Mouse (Mus musculus): Measurements from ENCODE around the gene Ptpn23.
"Not testable (repeated sequence)": the region's sequence is repeated elsewhere in the genome, so short reads cannot be mapped to it uniquely, and the experiment has no call there.

Ptpn23 gene

DNA sequence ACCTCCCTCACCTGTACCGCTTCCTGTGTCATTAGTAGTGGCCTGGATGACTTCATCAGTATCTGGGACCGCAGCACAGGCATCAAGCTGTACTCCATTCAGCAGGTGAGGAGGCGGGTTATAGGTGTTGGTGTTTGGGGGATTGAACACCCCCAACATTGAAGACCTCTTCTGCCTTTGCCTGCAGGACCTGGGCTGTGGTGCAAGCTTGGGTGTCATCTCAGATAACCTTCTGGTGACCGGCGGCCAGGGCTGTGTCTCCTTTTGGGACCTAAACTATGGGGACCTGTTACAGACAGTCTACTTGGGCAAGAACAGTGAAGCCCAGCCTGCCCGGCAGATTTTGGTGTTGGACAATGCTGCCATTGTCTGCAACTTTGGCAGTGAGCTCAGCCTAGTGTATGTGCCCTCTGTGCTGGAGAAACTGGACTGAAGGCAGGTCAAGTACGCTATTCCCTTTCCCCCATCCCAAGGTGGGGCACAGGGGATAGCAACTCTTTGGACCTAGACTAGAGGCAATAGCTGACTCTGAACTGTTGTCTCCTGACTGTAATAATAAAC is 23.6 kb downstream of the Ptpn23 start:
- in situ Hi-C loops (cut with MboI, MseI) = no loop called here

DNA sequence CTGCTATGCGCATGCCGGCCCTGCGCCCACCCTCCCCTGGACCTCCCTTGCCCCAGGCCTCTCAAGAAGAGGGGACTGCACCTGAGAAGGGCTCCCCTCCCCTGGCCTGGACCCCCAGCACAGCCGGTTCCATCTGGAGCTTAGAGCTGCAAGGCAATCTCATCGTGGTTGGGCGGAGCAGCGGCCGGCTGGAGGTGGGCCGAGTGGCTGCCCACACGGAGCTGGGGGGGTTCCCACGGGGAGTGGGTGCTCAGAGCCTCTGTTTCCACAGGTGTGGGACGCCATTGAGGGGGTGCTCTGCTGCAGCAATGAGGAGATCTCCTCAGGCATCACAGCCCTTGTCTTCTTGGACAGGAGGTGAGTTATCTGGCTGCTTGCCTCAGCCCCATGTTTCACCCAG is 26.7 kb downstream of the Ptpn23 start:
- in situ Hi-C loops (cut with MboI, MseI) = no loop called here

DNA sequence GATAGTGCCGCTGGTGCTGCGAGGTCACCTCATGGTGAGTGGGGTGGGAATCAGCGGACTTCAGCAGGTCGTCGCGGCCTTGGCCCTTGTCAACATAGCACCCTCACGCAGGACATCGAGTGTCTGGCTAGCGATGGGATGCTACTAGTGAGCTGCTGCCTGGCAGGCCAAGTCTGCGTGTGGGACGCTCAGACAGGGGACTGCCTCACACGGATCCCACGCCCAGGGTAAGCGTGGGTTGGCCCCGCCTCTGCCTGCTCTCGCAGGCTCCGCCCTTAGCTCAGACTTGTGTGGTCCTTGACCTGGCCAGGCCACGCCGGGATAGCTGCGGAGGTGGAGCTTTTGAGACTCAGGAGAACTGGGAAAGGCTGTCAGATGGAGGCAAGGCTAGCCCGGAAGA is 27.4 kb downstream of the Ptpn23 start:
- in situ Hi-C loops (cut with MboI, MseI) = no loop called here

DNA sequence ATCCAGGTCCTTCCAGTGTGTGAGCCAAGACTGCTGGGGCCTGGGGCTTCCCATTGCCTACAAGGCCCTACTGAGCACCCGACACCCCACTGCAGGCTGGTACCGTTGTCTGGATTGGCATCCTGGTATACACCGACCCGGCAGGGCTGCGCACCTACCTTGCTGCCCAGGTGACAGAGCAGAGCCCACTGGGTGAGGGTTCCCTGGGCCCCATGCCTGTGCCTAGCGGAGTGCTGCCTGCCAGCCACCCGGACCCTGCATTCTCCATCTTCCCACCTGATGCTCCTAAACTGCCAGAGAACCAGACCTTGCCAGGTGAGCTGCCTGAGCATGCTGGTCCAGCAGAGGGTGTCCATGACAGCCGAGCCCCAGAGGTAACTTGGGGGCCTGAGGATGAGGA is 28.7 kb downstream of the Ptpn23 start:
- in situ Hi-C loops (cut with MboI, MseI) = no loop called here

DNA sequence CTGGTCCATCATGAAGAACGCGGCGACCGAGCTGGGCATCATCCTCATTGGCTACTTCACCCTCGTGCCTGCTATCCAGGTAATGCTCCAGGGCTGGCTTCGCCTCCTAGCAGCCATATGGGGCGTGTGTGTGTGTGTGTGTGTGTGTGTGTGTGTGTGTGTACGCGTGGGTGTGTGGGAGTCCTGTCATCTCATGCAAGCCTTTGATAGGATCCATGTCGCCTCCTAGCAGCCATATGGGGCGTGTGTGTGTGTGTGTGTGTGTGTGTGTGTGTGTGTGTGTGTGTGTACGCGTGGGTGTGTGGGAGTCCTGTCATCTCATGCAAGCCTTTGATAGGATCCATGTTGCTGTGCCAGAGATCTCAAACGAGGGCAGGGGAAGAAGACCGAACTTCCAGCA is 30.4 kb downstream of the Ptpn23 start:
- in situ Hi-C loops (cut with MboI, MseI) = not testable (repeated sequence)

DNA sequence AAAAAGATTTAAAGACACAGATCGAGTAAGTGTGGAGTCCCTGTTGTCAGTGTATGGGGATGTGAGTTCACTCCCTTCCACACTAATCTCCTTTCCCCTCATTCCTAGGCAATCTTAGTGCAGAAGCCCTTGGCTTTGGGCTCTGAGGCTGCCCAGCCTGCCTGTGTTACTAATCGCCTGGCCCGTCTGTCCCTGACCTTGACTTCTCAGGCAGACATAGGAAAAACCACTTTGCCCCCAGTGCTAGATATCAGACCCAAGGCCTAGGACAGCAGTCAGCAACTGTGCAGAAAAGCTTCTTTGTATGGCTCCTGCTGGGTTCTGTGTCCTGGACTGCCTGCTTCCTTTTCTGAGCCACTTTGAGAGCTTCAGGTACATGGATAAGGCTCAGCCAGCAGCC is 32.3 kb downstream of the Ptpn23 start:
- in situ Hi-C loops (cut with MboI, MseI) = no loop called here

DNA sequence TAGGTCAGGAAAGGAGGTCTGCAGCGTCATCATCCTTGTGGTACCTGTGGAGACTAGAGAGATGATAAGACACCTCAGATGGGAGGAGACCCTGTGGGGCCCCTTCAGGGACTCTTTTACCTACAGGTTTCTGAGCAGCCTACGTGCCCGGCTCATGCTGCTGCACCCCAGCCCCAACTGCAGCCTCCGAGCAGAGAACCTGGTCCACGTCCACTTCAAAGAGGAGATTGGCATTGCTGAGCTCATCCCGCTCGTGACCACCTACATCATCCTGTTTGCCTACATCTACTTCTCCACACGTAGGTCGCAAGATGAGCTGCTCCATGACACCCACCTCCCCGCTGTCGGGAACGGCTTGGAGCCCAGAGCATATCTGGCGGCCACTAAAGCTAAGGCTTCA is 34.1 kb downstream of the Ptpn23 start:
- in situ Hi-C loops (cut with MboI, MseI) = no loop called here

DNA sequence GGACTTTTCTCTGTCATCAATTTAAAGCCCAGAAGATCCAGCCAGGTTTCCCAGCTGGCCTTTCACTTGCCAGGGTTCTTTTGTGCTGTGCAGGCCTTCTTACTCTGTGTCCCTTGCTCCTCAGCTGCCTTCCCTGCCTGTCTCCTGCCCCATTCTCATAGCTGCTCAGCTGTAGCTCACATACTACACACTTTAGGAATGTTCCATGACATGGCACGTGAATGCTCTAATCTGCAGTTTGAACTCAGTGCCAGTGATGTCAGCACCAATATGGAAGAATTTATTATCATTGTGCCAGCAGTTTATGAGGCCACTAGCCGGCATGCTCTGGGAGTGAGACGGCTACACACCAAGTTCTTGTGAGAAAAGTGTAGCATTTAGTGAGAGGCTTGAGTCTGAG is 38.2 kb downstream of the Ptpn23 start:
- in situ Hi-C loops (cut with MboI, MseI) = no loop called here

DNA sequence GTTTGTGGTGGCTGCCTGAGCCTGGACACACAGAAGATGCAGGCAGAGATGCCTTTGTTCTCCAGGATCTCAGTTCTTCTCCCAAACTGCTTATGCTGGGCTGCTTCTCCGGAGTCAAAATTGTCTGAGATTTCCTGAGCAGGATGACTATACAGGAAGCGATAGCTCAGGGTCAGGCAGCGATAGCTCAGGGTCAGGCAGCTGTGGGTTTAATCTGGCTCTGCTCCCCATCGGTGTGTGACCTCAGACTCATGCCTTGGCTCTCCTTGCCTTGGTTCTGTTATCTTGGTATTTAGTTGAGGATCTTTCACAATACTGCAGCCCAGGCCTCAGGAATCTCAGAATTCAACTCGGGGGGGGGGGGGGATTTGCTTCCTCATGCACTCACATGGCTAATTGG is 41.3 kb downstream of the Ptpn23 start:
- in situ Hi-C loops (cut with MboI, MseI) = no loop called here

DNA sequence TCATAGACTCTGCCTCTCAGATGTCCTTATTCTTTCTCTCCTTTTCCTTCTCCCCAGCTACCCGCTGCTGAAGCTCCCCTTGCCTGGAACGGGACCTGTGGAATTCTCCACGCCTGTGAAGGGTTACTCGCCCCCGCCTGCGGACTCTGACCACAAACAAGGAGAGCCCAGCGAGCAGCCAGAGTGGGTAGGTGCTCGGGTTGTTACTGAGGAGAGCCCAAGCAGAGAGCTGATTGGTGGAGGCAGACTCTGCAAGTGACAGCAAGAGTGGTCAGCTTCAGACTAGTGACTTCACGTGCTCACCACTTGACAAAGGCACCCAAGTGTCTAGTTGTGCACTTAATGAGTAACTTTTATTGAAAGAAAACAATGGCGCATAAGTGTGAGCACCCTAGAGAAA is 45.7 kb downstream of the Ptpn23 start:
- in situ Hi-C loops (cut with MboI, MseI) = no loop called here

DNA sequence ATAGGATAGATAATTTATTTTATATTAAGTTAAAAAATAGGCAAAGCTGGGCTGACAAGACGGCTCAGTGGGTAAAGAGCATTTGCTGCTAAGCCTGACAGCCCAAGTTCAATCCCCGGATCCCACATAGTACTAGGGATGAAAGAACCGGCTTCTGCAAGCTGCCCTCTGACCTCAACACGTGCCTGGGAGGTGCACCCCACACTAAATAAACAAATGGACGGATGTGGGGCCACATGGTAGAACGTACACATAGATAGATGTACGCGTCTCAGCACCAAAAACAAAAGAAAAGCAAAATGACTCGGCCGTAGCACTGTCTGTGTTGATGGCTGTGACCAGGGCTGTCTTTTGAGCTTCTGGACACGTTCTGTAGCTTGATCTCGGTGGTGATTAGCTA is 46.7 kb downstream of the Ptpn23 start:
- in situ Hi-C loops (cut with MboI, MseI) = no loop called here

DNA sequence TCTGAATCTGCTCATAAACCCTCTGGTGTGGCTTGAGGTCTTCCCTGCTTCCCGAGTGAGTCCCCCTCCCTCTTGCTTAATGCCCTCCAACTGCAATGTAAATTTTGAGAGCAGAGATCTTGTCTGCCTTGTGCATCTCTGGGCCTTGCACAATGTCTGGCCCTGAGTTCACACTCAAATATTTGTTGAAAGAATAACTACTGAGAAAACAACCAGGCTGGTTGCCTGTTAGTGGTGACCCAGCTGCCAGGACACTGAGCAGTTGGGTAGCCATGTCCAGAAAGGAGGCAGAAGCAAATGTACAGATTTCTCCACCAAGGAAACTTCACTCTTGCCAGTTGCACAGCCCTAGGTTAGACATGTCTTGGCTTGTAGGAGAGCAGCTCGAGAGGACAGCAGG is 49.7 kb downstream of the Ptpn23 start:
- in situ Hi-C loops (cut with MboI, MseI) = no loop called here

DNA sequence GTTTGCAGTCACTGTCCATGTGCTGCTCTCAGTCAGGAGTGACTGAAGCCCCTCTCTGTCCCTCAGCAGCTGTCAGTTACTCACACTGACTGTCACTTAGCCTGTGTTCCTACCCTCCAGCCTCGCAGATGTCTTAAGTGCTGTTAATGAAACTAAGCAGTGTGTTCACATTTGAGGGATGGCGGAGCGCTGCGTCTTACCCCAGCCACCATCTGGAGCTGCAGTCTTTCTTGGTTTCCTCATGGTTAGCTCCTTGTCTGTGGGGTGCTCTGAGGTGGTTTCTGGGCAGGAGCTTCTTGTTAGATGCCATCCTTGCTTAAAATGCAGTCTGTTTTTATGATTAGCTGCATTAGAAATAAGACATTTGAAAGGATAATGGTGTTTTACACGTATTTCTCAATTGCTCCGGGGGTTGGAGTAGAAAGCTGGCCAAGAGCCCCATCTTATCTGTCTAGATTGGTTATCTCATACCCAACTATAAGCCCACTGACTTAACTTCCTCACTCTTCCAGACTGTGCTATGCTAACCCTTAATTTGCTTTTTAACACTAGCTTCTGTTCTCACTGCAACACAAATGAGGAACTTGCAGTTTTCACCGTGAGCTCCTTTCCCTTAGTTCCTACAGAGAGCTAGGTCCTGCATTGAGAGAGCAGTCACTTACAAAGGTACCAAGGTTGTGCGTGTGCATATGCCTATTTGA is 55.9 kb downstream of the Ptpn23 start:
- in situ Hi-C loops (cut with MboI, MseI) = no loop called here

DNA sequence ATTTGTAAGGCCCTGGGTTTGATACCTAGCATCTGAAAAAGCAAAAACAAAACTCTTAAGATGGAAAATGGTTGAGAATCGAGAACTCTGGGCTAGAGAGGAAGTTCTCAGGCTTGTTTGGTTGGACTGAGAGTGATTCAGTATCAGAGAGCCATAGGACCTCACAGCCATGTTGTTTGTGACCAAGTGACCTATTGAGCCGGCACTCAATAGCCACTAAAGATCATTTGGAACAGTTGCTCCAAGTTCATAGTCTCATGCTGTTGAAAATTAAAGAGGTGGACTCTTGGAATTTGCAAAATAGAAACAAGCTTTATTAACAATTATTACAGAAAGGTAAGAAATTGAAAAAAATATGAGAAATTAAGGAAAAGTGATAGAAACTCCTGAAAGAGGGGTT is 56.7 kb downstream of the Ptpn23 start:
- in situ Hi-C loops (cut with MboI, MseI) = no loop called here

DNA sequence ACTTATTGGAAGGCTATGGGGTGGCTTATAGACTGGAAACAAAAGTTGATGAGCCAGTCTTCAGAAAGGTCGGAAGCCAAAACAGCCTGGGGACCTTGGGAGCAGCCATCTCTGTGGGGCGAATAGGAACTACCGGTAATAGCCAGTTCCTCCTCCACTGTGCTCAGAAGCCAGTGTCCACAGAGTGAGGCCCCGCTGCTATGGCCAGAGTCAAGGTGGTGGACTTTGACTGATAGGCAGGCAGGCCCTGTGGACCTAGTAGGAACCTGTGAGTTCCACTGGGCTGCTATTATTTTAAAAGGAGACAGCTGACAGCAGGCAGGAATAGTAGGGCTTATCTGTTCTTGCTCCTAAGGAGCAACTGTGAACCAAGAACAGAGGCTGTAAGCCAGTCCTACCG is 57.4 kb downstream of the Ptpn23 start:
- in situ Hi-C loops (cut with MboI, MseI) = no loop called here

DNA sequence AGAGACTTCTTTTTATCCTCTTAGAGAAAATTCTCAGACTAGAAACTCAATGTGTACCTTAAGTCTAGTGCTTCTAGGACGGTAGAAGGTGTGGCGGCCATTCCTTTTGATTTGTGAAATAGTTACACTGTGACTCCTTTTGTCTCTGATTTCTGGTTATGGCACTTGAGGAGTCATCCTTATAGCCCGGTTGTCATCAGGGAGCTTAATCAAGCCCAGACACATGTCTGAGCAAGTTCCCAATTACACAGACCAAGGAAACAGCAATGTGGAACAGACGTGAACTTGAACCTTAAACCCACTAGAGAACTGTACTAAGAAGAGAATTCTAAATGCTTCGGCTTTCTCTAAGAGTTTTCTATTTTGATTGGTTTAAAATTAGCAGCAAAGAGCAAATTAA is 57.8 kb downstream of the Ptpn23 start:
- in situ Hi-C loops (cut with MboI, MseI) = no loop called here

DNA sequence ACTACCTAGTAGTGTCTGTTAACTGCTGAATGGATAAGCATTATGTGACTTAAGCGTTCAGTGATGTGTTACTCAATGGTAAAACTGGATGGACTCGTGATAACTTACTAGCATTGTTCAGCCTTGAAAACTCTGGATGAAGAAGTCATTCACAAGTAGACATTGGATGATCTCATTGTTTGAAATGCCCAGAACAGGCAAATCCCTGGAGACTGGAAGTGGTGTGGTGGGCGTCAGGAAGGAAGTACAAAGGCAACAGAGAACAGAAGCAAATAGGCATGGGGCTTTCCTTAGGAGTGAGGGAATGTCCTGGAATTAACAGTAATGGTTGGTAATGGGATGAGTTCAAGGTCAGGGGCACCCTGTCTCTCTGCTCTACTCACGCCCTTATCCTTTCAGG is 59.1 kb downstream of the Ptpn23 start:
- in situ Hi-C loops (cut with MboI, MseI) = no loop called here

DNA sequence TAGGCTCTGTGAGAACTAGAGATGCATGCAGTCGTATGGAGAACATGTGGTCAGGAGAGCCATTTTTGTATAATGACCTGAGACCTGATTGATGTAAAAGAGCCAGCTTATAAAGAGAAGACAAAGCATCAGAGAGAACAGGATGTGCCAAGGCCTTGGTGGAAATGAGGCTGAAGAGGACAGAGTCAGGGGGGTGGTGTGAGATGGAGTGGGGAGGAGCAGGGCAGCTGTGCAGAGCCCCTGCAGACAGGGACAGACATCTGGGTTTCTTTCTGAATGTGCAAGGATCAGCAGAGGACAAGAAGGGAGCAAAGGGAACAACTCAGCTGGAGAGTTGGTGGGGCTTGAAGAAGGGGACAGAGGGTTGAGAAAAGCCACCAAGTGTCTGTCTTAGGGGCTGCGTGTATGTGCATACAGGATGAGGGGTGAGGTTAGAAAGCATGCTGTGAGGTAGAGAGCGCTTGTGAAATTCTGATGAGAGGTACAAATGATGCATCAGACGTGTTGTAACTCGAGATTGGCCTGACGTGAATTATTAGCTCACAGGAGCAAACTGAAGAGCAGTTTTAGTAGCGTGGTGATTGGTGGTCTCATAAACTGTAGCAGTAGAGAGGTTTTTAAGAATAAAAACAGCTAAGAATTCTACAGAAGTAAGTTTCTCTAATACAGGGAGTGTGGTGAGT is 62.8 kb downstream of the Ptpn23 start:
- in situ Hi-C loops (cut with MboI, MseI) = no loop called here

DNA sequence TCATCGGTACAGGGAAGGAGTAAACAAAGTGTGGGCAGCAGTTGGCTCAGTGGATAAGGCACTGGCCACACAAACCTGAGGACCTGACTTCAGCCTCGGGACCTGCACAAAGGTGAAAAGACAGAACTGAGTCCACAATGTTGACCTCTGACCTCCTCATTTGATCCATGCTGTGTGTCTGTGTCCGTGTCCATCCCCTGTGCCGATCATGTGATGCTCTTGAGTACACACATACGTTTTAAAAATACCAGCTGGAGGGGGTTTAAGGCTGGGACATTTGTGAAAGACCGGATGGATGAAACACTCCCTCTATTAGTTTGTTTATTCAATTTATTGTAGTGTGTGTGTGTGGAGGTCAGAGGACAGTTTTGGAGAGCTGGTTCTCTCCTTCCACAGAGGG is 64.2 kb downstream of the Ptpn23 start:
- in situ Hi-C loops (cut with MboI, MseI) = no loop called here

DNA sequence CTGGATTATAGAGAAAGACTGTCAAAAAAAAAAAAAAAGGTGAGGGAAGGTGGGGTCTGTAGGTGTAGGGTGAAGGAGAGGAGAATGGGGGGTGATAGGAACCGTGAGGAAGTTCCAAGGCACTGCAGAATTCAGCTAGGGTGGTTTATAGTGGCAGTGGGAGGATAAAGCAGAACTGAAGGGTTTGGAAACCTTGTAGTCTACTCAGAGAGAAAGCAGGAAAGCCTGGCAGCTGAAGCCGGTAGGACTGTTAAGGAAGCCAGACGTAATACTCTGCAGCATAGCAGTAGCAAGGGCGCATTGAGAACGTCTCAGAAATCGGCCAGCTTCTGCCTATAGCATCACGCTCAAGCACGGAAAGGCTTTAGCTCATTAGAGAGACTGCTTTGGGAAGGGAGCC is 66.0 kb downstream of the Ptpn23 start:
- in situ Hi-C loops (cut with MboI, MseI) = no loop called here

DNA sequence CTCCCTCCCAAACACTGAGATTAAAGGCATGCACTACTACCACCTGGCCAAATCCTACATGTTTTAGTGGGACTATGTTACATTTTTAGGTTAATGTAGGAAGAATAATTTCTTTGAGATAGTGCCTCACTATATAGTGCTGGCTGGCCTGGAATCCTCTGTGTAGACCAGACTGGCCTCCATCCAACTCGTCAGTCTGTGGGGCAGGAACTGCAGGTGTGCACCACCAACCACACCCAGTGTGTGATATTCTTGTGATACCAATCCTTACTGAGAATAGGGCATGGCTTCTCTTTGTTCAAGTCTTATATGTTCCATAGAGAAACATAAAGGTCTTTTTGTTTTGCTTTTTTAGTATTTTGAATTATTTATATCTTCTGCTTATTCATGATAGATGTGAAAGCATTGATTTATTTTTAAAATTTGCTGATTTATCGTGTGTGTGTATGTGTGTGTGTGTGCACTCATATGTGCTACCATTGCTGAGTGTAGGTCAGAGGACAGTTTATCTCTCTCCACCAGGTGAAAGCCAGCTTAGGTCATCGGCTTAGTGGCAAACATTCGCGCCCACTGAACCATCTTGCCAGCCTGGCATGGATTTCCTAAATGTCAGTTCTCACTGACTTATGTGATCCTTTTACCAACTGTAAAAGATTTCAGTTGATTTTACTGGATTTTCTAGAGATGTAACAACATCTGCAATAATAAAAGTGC is 67.8 kb downstream of the Ptpn23 start:
- in situ Hi-C loops (cut with MboI, MseI) = no loop called here
